Mouse (Mus musculus) megakaryocyte, embryonic 14.5 days (primary cell): ENCODE data around the gene Cpsf4.

Experiments
- FLI1 ChIP-seq: IDR thresholded peaks from 2 replicates; pipeline ENCODE4 v1.6.1; 2012; ENCODE audit warnings: low read length, inconsistent platforms, mixed read lengths
- GATA1 ChIP-seq: IDR thresholded peaks from 3 replicates; pipeline ENCODE4 v1.6.1; 2012; ENCODE audit warnings: mixed read lengths, low read length, inconsistent platforms, borderline replicate concordance

DNA sequence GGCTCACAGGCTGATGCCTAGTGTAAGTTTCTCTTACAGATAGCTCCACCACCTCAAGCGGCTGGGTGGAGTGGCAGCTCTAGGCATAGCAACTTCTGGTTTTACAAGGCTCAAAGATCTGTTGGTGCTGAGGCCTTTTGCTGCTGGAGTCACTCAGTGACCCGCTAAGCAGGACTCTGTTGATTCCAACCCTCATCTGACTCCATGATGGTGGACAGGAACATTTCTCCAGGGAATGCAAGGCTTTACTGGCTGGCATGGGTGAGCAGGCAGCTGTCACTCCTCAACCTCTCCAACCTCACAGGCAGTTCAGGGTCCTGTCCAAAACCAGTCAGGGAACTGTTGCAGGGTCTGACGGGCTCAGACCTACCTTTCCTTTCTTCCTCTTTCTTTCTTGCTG lies 36.0 kb upstream of the Cpsf4 start:
- TF ChIP-seq GATA1 (no peak), FLI1 (no peak)
